Mouse (Mus musculus): ENCODE data around the gene Chkb. TPM values are rescaled to one million over a fixed set of nuclear protein-coding genes. Genes with fewer than 3 reads are reported as not detected.

The Chkb gene
- polyA plus RNA-seq, 2 experiments, result 46.9 to 72.6 TPM

DNA sequence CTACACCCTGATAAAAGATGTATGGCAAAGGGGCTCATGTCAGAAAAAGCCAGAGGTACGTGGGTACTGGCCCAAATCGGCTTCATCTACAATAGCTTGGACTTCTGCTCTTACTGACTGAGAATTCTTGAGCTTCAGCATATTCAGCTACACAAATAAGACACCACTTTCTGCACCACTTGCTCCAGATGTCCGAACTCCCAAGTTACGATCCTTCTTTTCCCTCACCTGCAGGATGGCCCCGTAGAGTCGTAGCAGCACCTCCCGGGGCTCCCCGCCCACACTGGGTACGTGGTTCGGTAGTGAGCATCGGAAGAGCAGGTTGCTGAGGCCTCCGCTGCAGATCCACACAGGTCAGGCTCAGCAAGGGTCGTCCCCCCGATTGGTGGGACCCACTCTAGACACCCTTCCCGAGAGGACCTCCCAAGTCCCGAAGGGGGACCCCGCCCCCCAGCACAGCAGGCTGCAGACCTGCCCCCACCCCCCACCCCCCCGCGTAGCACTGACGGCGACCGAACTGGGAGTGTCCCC lies 822 bp downstream of the Chkb start:
- peak; percentile 18; the same call in 1 of the 2 replicates for ATAC-seq (ENCODE audit: low FRiP score, low read depth)
- 7% methylated on average over 19 of the region's 22 CpGs for WGBS
- no peak for TF ChIP-seq POLR2A (IDR thresholded peaks at IDR 0.05; ENCODE audit: borderline replicate concordance, extremely low read depth, insufficient read depth, insufficient read length)
- peak overlapping the region; percentile 72 for H3K9ac ChIP-seq (ENCODE audit: low read depth, low read length, severe bottlenecking)
- DNase-seq (ENCODE audit: low spot score), result no peak
- no peaks in the 10 kb centered on the region for H3K9me3 ChIP-seq (ENCODE audit: control insufficient read depth, low read length)
- H3K4me3 ChIP-seq (replicated peaks; ENCODE audit: low read length), result peak overlapping the region; percentile 68
- peaks cover 6% of the 10 kb centered on the region for H3K4me1 ChIP-seq (ENCODE audit: control insufficient read depth, insufficient read depth, low read length)
- H3K36me3 ChIP-seq (ENCODE audit: control insufficient read depth, insufficient read depth, low read length), result peaks cover 19% of the 10 kb centered on the region
- H3K4me2 ChIP-seq (replicated peaks; ENCODE audit: low read depth, low read length, severe bottlenecking), result peak overlapping the region; percentile 92
- peak overlapping the region; percentile 92; the same call in 1 of the 2 replicates for H3K27ac ChIP-seq (replicated peaks; ENCODE audit: low read depth, low read length)
- no peaks in the 10 kb centered on the region for H3K27me3 ChIP-seq (ENCODE audit: control insufficient read depth, insufficient read depth, low read length)

DNA sequence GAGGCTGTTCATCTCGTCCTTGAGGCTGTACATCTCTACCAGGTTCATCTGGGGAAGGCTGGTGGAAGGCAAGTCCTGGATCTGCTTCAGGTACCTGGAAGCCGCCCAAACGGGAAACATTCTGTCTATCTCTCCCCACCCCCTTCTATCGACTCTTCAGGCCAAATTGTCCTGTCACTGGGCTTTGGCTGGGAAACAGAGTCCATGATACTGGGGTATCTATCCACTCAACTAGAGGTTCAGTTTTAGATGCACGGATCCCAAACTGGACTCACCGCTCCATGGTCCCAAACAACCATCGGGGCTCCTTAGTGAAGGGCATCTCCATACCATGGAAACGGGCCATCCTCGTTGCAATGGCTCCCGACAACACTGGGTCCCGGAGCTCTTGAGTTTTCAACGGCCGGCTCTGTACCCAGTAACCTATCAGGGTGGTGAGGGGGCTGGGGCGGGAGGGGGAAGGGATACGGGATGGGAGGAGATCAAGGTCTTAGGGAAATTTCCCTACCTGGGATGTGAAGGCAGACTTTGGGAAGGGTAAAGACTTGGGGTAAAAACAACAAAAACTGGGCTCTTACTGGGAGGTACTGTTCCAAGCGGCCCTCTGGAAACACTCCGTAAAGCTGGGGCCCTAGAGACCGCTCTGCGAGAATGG lies 1.4 kb downstream of the Chkb start:
- WGBS, result 82% methylated on average over 19 of the region's 19 CpGs
- Histone ChIP-seq H3K4me3 (replicated peaks; ENCODE audit: low read length) (peak overlapping the region; percentile 68), H3K27ac (replicated peaks; ENCODE audit: low read depth, low read length) (no peak overlapping the region), H3K4me2 (replicated peaks; ENCODE audit: low read depth, low read length, severe bottlenecking) (peak overlapping the region; percentile 92), H3K36me3 (ENCODE audit: control insufficient read depth, insufficient read depth, low read length) (peaks cover 19% of the 10 kb centered on the region), H3K9me3 (ENCODE audit: control insufficient read depth, low read length) (no peaks in the 10 kb centered on the region), H3K9ac (ENCODE audit: low read depth, low read length, severe bottlenecking) (peak overlapping the region; percentile 72; the same call in 1 of the 2 replicates), H3K27me3 (ENCODE audit: control insufficient read depth, insufficient read depth, low read length) (no peaks in the 10 kb centered on the region), H3K4me1 (ENCODE audit: control insufficient read depth, insufficient read depth, low read length) (peaks cover 6% of the 10 kb centered on the region)
- ATAC-seq (ENCODE audit: low FRiP score, low read depth), result no peak
- no peak for DNase-seq (ENCODE audit: low spot score)
- no peak for TF ChIP-seq POLR2A (IDR thresholded peaks at IDR 0.05; ENCODE audit: borderline replicate concordance, extremely low read depth, insufficient read depth, insufficient read length)

DNA sequence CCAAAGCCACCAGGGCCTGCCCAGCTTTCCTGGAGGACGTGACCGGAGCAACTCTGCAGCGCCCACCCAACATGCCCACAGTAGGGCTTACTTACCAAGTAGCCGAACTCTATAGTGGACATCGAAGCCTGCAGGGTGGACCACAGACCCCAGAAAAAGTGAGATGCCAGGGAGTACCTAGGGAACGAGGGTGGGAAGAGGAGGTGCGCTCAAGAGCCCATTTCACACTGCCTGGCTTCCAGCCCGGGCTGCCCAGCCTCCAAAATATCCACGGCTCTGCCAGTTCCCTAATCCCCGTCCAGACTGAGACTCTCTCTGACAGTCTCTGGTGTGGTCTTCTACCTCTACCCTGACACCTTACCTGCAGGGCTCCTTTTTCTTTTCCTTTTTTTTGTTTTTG lies 3.0 kb downstream of the Chkb start:
- 92% methylated on average over 9 of the region's 10 CpGs for WGBS

DNA sequence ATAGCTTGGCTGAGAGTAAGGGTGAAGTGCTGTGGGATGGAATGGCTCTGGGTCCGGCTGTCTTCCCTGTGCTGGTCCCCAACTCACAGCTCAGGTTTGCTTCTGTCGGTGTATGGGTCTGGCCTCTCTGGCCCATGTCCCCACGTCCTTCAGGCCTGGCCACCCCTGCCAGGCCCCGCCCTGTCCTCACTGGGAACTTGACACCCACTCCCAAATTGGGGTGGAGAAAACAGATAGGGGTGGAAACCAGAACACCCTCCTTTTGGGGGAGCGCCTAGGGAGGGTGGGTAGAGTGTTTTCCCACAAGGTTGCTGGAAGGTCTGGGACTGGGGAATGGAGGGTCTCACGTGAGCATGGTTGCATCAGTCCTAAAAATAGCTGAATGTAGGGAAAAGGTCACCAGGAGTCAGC lies 4.0 kb downstream of the Chkb start, which contains the start of gene Cpt1b:
Gene Cpt1b (minus strand): TSS at position 153 of the 411 bp plus-strand sequence.
- Histone ChIP-seq H3K4me1 (ENCODE audit: control insufficient read depth, insufficient read depth, low read length) (peaks cover 6% of the 10 kb centered on the region), H3K36me3 (ENCODE audit: control insufficient read depth, insufficient read depth, low read length) (peaks cover 23% of the 10 kb centered on the region), H3K9ac (ENCODE audit: low read depth, low read length, severe bottlenecking) (no peak within 1 kb of the TSS), H3K27ac (replicated peaks; ENCODE audit: low read depth, low read length) (no peak within 1 kb of the TSS), H3K9me3 (ENCODE audit: control insufficient read depth, low read length) (no peaks in the 10 kb centered on the region), H3K27me3 (ENCODE audit: control insufficient read depth, insufficient read depth, low read length) (no peaks in the 10 kb centered on the region), H3K4me3 (replicated peaks; ENCODE audit: low read length) (no peak within 1 kb of the TSS), H3K4me2 (replicated peaks; ENCODE audit: low read depth, low read length, severe bottlenecking) (no peak within 1 kb of the TSS)
- ATAC-seq (ENCODE audit: low FRiP score, low read depth) (no peak), DNase-seq (ENCODE audit: low spot score) (no peak)
- no peak for TF ChIP-seq POLR2A (IDR thresholded peaks at IDR 0.05; ENCODE audit: borderline replicate concordance, extremely low read depth, insufficient read depth, insufficient read length)
- 29% methylated on average over 6 of the region's 6 CpGs for WGBS

More for the DNA sequence above, 3.0 kb downstream of the Chkb start:
- ATAC-seq (ENCODE audit: low FRiP score, low read depth) (no peak), DNase-seq (ENCODE audit: low spot score) (no peak)
- H3K4me1 ChIP-seq (ENCODE audit: control insufficient read depth, insufficient read depth, low read length), result peaks cover 6% of the 10 kb centered on the region
- H3K27me3 ChIP-seq (ENCODE audit: control insufficient read depth, insufficient read depth, low read length), result no peaks in the 10 kb centered on the region
- no peak overlapping the region for H3K4me3 ChIP-seq (replicated peaks; ENCODE audit: low read length)
- H3K9ac ChIP-seq (ENCODE audit: low read depth, low read length, severe bottlenecking), result no peak overlapping the region
- no peaks in the 10 kb centered on the region for H3K9me3 ChIP-seq (ENCODE audit: control insufficient read depth, low read length)
- H3K36me3 ChIP-seq (ENCODE audit: control insufficient read depth, insufficient read depth, low read length), result peaks cover 23% of the 10 kb centered on the region
- H3K4me2 ChIP-seq (replicated peaks; ENCODE audit: low read depth, low read length, severe bottlenecking), result no peak overlapping the region
- no peak overlapping the region for H3K27ac ChIP-seq (replicated peaks; ENCODE audit: low read depth, low read length)
- TF ChIP-seq POLR2A (IDR thresholded peaks at IDR 0.05; ENCODE audit: borderline replicate concordance, extremely low read depth, insufficient read depth, insufficient read length), result no peak

DNA sequence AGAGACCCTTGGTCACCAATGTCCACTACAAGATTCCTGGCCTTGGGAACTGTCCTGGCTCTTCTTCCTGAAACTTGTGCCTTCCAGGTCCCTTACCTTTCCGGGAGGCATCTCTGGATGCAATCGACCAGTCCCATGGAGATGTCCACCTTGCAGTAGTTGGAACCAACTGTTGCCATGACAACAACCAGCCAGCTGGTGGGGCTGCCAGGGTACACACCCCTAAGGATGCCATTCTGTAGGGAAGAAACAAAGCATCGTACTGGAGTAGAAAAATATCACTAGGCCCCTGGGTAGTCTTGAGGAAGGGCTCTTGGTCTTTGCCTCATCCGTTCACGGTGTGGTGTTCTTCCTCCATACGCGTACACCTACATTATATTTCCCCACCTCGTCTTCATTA lies 5.1 kb downstream of the Chkb start:
- H3K4me2 ChIP-seq (replicated peaks; ENCODE audit: low read depth, low read length, severe bottlenecking), result no peak overlapping the region
- H3K36me3 ChIP-seq (ENCODE audit: control insufficient read depth, insufficient read depth, low read length), result peaks cover 30% of the 10 kb centered on the region
- peaks cover 6% of the 10 kb centered on the region for H3K4me1 ChIP-seq (ENCODE audit: control insufficient read depth, insufficient read depth, low read length)
- no peak overlapping the region for H3K4me3 ChIP-seq (replicated peaks; ENCODE audit: low read length)
- no peak for DNase-seq (ENCODE audit: low spot score)
- no peaks in the 10 kb centered on the region for H3K27me3 ChIP-seq (ENCODE audit: control insufficient read depth, insufficient read depth, low read length)
- WGBS, result 86% methylated on average over 8 of the region's 8 CpGs
- H3K9me3 ChIP-seq (ENCODE audit: control insufficient read depth, low read length), result no peaks in the 10 kb centered on the region
- ATAC-seq (ENCODE audit: low FRiP score, low read depth), result no peak
- H3K27ac ChIP-seq (replicated peaks; ENCODE audit: low read depth, low read length), result no peak overlapping the region
- no peak overlapping the region for H3K9ac ChIP-seq (ENCODE audit: low read depth, low read length, severe bottlenecking)
- TF ChIP-seq POLR2A (IDR thresholded peaks at IDR 0.05; ENCODE audit: borderline replicate concordance, extremely low read depth, insufficient read depth, insufficient read length), result no peak

Data from limb, embryonic 14.5 days (tissue).